Mouse (Mus musculus) spleen, postnatal 36 days (tissue): Measurements from ENCODE around the gene Olfm2.
"Not testable (repeated sequence)": the region's sequence is repeated elsewhere in the genome, so short reads cannot be mapped to it uniquely, and the experiment has no call there.

Source experiments
- DNase-seq, 2 experiments: peaks; one replicate each; pipeline ENCODE4 v3.0.0; 2022; ENCODE audit warnings: low spot score in 2 of 2, mixed read lengths in 1 of 2

Olfm2 gene

DNA sequence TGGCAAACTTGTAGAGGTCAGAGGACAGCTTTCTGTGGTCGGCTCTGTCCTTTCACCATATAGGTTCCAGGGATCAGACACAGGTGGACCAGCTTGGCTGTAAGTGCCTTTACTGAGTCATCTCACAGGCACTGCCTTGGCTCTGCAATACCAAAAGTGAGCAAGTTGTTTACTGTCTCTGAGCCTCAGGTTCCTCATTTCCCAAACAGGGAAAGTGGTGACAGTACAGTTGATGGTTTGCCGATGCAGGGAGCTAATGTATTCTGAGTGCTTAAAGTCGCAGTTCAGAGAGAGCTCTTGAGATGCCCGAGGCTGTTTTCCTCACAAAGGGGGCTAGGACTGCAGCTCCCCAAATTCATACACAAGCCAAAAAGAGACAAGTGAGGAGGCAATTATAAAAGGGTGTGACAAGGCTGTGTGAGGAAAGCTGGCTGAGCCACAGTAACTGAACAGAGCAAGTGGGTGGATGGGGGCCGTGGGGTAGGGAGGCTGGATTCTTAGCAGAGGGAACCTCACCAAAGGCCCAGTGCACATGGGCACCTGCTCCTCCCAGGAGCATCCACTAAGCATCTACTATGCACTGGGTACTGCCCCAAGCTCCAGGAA, 49.9 kb downstream of the Olfm2 start:
- DNase-seq: no peak

GRCm38 (mm10) chr9:20694721-20695235, 51.4 kb downstream of the Olfm2 start:
- no peak for DNase-seq

GRCm38 (mm10) chr9:20692863-20693262, 53.3 kb downstream of the Olfm2 start:
- no peak for DNase-seq

- not testable (repeated sequence) for DNase-seq
These were observed 55.7 kb downstream of the Olfm2 start for GRCm38 (mm10) chr9:20690449-20690848.

DNA sequence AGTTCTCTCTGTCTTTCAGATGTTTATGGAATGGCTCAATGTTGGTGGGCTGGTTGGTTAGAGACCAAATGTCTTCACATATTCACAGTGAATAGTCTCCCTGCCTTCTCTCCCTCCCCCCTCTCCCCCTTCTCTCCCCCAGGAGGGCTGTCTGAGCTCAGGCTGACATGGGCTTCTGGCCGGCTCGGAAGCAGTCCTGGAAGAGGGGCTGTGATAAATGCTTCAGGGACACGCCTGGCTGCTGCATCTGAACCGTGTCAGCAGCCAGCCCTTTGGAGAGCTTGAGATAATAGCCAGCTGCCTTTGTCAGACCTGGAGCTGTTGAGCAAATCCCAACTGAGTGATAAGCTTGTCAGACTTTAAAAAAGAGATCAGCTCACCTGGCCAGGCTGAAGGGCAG, 56.2 kb downstream of the Olfm2 start:
- no peak for DNase-seq

- no peak for DNase-seq
These were observed 56.7 kb downstream of the Olfm2 start for GRCm38 (mm10) chr9:20689403-20689802.

DNA sequence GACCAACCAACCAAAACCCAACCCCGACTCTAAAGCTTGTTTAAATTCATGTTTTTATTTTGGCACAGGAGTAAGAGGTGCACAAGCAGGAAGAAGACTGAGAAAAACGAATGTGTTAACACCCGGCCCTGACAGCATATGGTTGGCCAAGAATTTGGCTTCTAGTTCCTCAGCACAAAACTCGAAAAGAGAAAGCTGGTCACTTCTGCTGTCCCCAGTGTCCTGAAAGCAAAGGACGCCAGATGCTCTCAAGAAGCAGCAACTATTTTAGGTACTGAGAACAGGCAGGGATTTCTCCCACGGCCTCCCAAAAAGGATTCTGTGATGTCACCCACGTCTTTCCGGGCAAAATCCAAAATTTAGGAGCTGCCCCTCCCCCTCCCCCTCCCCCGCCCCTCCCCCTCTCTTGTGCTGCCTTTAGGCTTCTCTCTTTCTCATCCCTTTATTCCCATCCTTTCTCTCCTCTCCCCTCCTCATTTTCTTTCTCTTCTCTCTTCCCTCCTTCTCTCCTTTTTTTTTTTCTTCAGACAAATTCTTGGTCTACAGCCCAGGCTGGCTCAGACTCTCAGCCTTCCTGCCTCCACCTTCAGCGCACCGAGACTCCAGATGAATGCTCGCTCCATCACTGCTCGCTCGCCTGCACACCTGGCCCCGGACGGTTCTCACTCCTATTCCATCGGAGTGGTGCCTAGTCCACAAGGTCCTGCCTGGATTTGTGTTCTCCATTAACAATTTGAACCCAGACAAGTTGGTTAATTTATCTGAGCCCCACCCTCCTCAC, 60.9 kb downstream of the Olfm2 start:
- DNase-seq: no peak

GRCm38 (mm10) chr9:20682389-20682722, 63.8 kb downstream of the Olfm2 start:
- no peak for DNase-seq

GRCm38 (mm10) chr9:20681546-20682388, 64.4 kb downstream of the Olfm2 start:
- DNase-seq: no peak

DNA sequence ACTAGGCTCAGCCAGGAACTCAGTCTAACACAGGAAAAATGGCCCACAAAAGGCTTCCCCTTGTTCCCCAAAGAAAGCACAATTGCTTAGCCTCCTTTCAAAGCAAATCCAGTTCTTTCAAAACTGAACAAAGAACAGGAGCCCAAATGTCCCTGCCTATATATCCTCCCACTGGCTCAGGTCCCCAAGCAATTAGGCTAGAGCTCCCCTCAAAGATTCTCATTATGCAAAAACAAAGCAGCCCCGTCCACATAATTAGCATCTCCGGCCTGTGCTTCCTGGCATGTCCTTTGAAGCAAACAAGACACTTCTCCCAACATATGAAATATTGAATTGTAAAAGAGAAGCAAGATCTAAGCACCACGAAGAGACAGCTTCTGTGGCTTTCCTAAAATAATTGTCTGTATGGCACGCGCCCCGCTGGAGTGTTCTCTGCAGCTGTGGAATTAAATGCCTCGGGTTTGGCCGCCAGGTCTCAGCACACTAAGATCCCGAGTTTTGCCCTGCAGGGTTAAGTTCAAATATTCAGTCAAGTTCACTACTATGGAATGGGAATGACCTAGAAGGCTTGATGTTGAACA, 65.7 kb downstream of the Olfm2 start:
- DNase-seq: no peak

DNA sequence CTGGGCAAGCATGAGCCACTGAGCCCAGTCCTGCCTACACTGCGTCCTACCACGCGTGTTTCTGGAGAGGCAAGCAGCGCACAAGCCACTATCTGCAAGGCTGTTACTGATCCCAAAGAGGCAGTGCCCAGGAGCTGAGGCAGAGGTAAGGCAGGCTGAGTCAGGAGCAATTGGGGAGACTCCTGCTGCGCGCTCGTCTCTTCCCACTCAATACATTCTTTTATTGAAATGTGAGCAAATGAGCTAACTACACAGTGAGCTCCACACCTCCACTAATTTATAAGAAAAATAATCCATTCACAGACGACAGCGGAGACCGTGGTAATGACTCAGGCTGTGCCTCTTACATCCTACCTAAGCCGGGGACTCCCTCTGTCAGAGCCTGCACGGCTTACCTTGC, 68.3 kb downstream of the Olfm2 start:
- DNase-seq: no peak

- no peak for DNase-seq
These were observed 74.1 kb downstream of the Olfm2 start for GRCm38 (mm10) chr9:20672047-20672446.

- DNase-seq: no peak
These were observed 78.1 kb downstream of the Olfm2 start for GRCm38 (mm10) chr9:20668065-20668464.

DNA sequence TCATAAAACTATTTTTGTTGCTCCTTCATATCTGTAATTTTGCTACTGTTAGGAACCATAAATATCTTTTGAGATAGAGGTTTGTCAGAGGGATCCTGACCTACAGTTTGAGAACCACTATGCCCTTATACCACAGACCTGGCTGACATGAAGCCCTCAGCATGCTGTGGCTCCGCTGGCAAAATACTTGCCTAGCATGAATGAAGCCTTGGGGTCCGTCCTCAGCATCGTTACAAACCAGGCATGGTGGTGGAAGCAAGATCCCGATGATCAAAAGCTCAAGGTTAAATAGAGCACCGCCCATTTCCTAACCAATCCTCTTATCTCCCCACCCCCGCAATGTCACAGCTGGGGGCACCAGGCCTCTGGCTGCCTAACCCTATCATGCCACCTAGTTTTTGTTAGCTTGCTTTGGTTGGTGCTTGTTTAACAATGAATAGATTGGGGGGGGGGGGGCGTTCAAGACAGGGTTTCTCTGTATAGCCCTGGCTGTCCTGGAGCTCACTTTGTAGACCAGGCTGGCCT, 79.6 kb downstream of the Olfm2 start:
- DNase-seq: no peak

DNA sequence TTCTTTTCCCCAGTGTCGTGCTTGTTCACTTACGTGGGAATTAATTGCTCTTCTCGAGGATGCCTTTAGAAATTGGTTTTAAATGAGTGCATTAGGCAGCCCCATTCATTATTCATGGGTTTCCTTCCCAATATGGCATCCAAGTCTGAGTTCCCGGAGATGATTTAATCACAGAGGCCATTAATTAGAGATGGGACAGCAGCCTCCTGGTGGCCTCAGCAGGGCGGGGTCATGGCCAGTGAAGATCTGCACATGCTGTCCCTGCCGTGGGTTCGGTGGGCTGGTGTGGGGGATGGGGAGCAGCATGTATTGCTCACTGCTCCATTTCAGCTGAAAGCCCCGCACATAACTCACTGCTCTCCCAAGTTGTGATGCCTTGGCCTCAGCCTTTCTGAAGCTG, 80.2 kb downstream of the Olfm2 start:
- DNase-seq: no peak

DNA sequence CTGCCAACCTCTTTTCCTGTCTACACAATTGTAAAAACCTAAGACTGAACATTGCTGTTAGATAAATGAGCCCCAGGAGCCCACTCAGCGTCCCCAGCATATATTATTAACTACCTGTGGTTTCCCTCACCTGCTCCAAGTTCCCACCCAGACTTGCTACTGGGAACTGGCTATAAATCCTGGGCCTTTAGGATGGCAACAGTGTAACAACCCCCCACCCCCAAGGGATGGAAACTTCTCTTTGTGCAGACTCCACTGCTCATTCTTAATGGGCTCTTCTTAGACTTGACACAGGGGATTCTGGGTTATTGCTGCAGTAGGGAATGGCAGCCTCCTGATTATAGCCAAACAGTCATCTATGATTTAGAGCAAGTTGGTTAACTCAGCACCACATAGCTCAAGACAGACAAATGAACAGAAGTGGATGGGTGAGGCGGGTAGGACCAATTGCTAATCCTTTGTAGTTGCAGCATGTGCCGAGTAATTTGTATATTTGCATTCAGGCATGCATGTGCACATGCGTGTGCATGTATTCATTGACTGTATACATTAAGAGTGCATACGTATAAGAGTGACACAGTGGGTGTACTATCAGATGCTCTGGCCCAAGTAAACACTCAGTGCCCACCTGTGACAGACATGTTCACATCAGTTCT, 81.0 kb downstream of the Olfm2 start:
- DNase-seq: no peak

- no peak for DNase-seq
These were observed 81.8 kb downstream of the Olfm2 start for GRCm38 (mm10) chr9:20664366-20664765.

DNA sequence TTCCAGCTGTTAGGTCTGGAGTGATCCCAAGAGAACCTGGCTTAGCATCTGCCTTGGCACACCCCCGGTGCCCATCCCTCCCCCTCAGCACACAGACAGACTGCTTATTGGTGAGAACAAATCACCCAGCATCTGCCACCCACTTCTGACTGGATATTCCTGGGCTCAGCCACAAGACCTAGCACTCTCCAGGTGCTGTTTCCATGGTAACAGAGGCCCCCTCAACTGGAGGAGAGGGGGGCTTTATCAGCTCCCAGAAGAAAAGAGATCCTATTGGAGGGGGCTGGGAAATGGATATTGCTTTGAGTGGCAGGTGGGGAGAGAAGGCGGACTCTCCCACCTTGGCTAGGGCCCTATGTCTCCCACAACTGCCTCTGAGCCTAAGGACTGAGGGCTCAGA, 82.2 kb downstream of the Olfm2 start:
- no peak for DNase-seq

GRCm38 (mm10) chr9:20662874-20663273, 83.3 kb downstream of the Olfm2 start:
- DNase-seq: no peak

DNA sequence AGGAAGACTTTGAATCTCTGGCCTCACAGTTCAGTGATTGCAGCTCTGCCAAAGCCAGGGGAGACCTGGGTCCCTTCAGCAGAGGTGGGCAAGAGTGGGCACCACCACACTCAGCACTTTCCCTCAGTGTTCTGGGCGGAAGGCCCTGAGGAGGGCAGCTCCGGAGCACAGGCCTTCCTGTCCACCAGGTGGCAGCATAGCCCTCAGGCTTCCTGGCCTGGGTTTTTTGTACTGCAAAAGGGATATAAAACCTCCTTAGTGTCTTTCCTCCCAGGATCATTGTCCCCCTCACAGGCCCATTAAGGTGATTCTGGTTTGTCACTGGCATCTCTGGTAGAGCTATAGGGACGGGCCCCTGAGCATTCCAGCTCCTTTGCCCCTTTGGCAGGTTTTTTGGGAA, 83.8 kb downstream of the Olfm2 start:
- DNase-seq: peak; percentile 27 to 39

GRCm38 (mm10) chr9:20657546-20657945, 88.6 kb downstream of the Olfm2 start:
- no peak for DNase-seq
